Comparison of ENCODE assay signal across 8 mouse cellular contexts in genomic region chrX:101222796-101223162, GRCm38 (mm10). TPM values are rescaled to one million over a fixed set of nuclear protein-coding genes. Genes with fewer than 3 reads are reported as not detected.
DNase-seq lines count a peak whose midpoint lies in the region; ATAC-seq and TF ChIP-seq lines count a peak whose summit lies in the region.

No protein-coding gene starts in this region.

- H3K36me3 ChIP-seq in heart, embryonic 11.5 days (ENCODE audit: control insufficient read depth, insufficient read depth, low read length): no peaks in the 10 kb centered on the region
- H3K36me3 ChIP-seq in CH12.LX (replicated peaks in 1 of 2; ENCODE audit: control insufficient read depth in 1 of 2, insufficient read depth in 1 of 2, low read length in 1 of 2): peaks cover 0 to 5% of the 10 kb centered on the region in 2 experiments
- no peaks in the 10 kb centered on the region for H3K36me3 ChIP-seq in forebrain, embryonic 14.5 days (ENCODE audit: control insufficient read depth, insufficient read depth, low read length)
- H3K36me3 ChIP-seq in liver, embryonic 14.5 days (replicated peaks; ENCODE audit: control insufficient read depth, insufficient read depth, low read depth): no peaks in the 10 kb centered on the region

- H3K4me2 ChIP-seq in heart, embryonic 11.5 days: peak overlapping the region; percentile 62
- peak overlapping the region; percentile 50; the same call in 1 of the 2 replicates for H3K4me2 ChIP-seq in CH12.LX (ENCODE audit: insufficient read depth, low read depth, poor library complexity, severe bottlenecking)
- H3K4me2 ChIP-seq in forebrain, embryonic 14.5 days (ENCODE audit: low read length): peak overlapping the region; percentile 45
- peak overlapping the region; percentile 69 for H3K4me2 ChIP-seq in liver, embryonic 14.5 days (ENCODE audit: low read depth)

- peak overlapping the region; percentile 34; the same call in 1 of the 2 replicates for H3K9ac ChIP-seq in heart, embryonic 11.5 days (ENCODE audit: low read depth, low read length)
- peak overlapping the region; percentile 56; the same call in 1 of the 2 replicates for H3K9ac ChIP-seq in CH12.LX (ENCODE audit: insufficient read depth, low read depth)
- H3K9ac ChIP-seq in forebrain, embryonic 14.5 days (ENCODE audit: low read length): peak overlapping the region; percentile 35; the same call in 1 of the 2 replicates
- H3K9ac ChIP-seq in liver, embryonic 14.5 days (replicated peaks): no peak overlapping the region; the same call in 1 of the 2 replicates

- peaks cover 12% of the 10 kb centered on the region; the same call in 1 of the 2 replicates for H3K79me2 ChIP-seq in CH12.LX (replicated peaks; ENCODE audit: control insufficient read depth, extremely low read depth, insufficient read depth, poor library complexity, severe bottlenecking)

- H3K9me3 ChIP-seq in heart, embryonic 11.5 days (replicated peaks; ENCODE audit: control insufficient read depth, low read length): no peaks in the 10 kb centered on the region
- no peaks in the 10 kb centered on the region for H3K9me3 ChIP-seq in CH12.LX (replicated peaks; ENCODE audit: low read length)
- no peaks in the 10 kb centered on the region for H3K9me3 ChIP-seq in forebrain, embryonic 14.5 days (replicated peaks; ENCODE audit: control insufficient read depth, low read length)
- no peaks in the 10 kb centered on the region for H3K9me3 ChIP-seq in liver, embryonic 14.5 days (ENCODE audit: control insufficient read depth, low read length)

- no peak for TF ChIP-seq RAD21 in CH12.LX (IDR thresholded peaks at IDR 0.05; ENCODE audit: low read depth, low read length)

- no peak for TF ChIP-seq CTCF in CH12.LX (conservative IDR thresholded peaks at IDR 0.05 in 1 of 2, IDR thresholded peaks at IDR 0.05 in 1 of 2; ENCODE audit: low read depth in 2 of 2, low read length in 2 of 2)
- TF ChIP-seq CTCF in liver, embryonic 14.5 days (IDR thresholded peaks at IDR 0.05; ENCODE audit: low read depth): no peak

- H3K27ac ChIP-seq in heart, embryonic 11.5 days (ENCODE audit: low read depth, low read length): no peak overlapping the region
- no peak overlapping the region for H3K27ac ChIP-seq in CH12.LX (ENCODE audit: insufficient read depth, low read depth)
- H3K27ac ChIP-seq in forebrain, embryonic 14.5 days (ENCODE audit: low read depth, low read length): peak overlapping the region; percentile 52; the same call in 1 of the 2 replicates
- H3K27ac ChIP-seq in liver, embryonic 14.5 days: no peak overlapping the region

- no peaks in the 10 kb centered on the region for H3K4me1 ChIP-seq in heart, embryonic 11.5 days (ENCODE audit: control insufficient read depth, insufficient read depth, low read length)
- peaks cover 0 to 3% of the 10 kb centered on the region in 2 experiments; a peak in 2 of 4 replicates for H3K4me1 ChIP-seq in CH12.LX (ENCODE audit: control insufficient read depth in 1 of 2, insufficient read depth in 2 of 2)
- H3K4me1 ChIP-seq in forebrain, embryonic 14.5 days (ENCODE audit: control insufficient read depth, insufficient read depth, low read length): peaks cover 3% of the 10 kb centered on the region; the same call in 1 of the 2 replicates
- H3K4me1 ChIP-seq in liver, embryonic 14.5 days (replicated peaks; ENCODE audit: control insufficient read depth in 2 of 2, insufficient read depth in 2 of 2, low read length in 1 of 2): no peaks in the 10 kb centered on the region; a peak in 1 of 4 replicates

- ATAC-seq in heart, embryonic 11.5 days (replicated peaks; ENCODE audit: insufficient number of reproducible peaks, low FRiP score, low TSS enrichment): 0 out of 2 replicates have a peak, but pooled peaks have one; percentile 8
- ATAC-seq in forebrain, embryonic 14.5 days: no peak
- ATAC-seq in liver, embryonic 14.5 days (ENCODE audit: insufficient read depth): no peak

- dilution Hi-C loops in CH12.LX (cut with MboI; ENCODE audit: extremely low pct_ligation_motif_present, extremely low pct_unique_long_range_greater_than_20kb, low sequenced_read_pairs): no loop called here

- no peaks in the 10 kb centered on the region; the same call in 1 of the 2 replicates for H3K27me3 ChIP-seq in heart, embryonic 11.5 days (ENCODE audit: control insufficient read depth, insufficient read depth, low read length)
- no peaks in the 10 kb centered on the region for H3K27me3 ChIP-seq in CH12.LX (replicated peaks)
- H3K27me3 ChIP-seq in forebrain, embryonic 14.5 days (replicated peaks; ENCODE audit: control insufficient read depth, insufficient read depth, low read length): no peaks in the 10 kb centered on the region
- H3K27me3 ChIP-seq in liver, embryonic 14.5 days (ENCODE audit: control insufficient read depth, insufficient read depth, low read length): no peaks in the 10 kb centered on the region; the same call in 1 of the 2 replicates

- no peak for TF ChIP-seq POLR2A in CH12.LX (IDR thresholded peaks at IDR 0.05; ENCODE audit: low read depth, low read length)

- in situ Hi-C loops in CH12.LX (cut with MboI; ENCODE audit: low pct_ligation_motif_present, low pct_unique_long_range_greater_than_20kb, low sequenced_read_pairs): no loop called here

- DNase-seq in heart, adult 8-10 months (ENCODE audit: low spot score): no peak
- DNase-seq in CH12.LX (ENCODE audit: extremely low read depth): no peak
- no peak for DNase-seq in forebrain, embryonic 14.5 days (ENCODE audit: low spot score)
- DNase-seq in liver, embryonic 14.5 days (ENCODE audit: low read depth in 3 of 3, low spot score in 3 of 3): no peak
- DNase-seq in embryo, embryonic 11 days: no peak
- DNase-seq in cerebellum, postnatal 25 days: no peak
- DNase-seq in adrenal gland, postnatal 10 days: no peak

- 33% methylated on average over 7 of the region's 7 CpGs for WGBS in heart, embryonic 11.5 days (ENCODE audit: insufficient replicate concordance)
- WGBS in forebrain, embryonic 14.5 days: 38% methylated on average over 7 of the region's 7 CpGs
- WGBS in liver, embryonic 14.5 days (ENCODE audit: insufficient replicate concordance): 30% methylated on average over 7 of the region's 7 CpGs

- peak overlapping the region; percentile 58 for H3K4me3 ChIP-seq in heart, embryonic 11.5 days (ENCODE audit: low read depth, low read length)
- H3K4me3 ChIP-seq in CH12.LX (replicated peaks in 1 of 3; ENCODE audit: low read depth in 2 of 3, low read length in 2 of 3, poor library complexity in 1 of 3): peak overlapping the region; percentile 35 to 38 (median 38)
- H3K4me3 ChIP-seq in forebrain, embryonic 14.5 days (ENCODE audit: low read depth, low read length): peak overlapping the region; percentile 49
- H3K4me3 ChIP-seq in liver, embryonic 14.5 days (ENCODE audit: insufficient read depth in 1 of 2, low read depth in 2 of 2, low read length in 2 of 2): peak overlapping the region; percentile 61 to 63

- TF ChIP-seq EP300 in CH12.LX (IDR thresholded peaks at IDR 0.05; ENCODE audit: low read length): no peak
- no peak for TF ChIP-seq EP300 in liver, embryonic 14.5 days (IDR thresholded peaks at IDR 0.05; ENCODE audit: low read depth)

RNA-seq across cellular contexts. Expression of gene Snx12, which starts 0.4 kb away (rescaled TPM):
- 39.0 and 48.5 TPM in 2 replicates for polyA plus RNA-seq in heart, embryonic 11.5 days (2014; fragmentation: Nextera tagmentation; extraction: Ambion mirVana)
- 10 to 100 TPM; 35.3 to 41.2 (median 38.4) TPM for total RNA-seq in heart, adult 8-10 months (2022)
- 31.5 and 41.8 TPM in 2 replicates for total RNA-seq in CH12.LX (2012; rRNA removed)
- total RNA-seq in CH12.LX (2014; rRNA removed): 56.7 and 61.5 TPM in 2 replicates
- polyA plus RNA-seq in CH12.LX (2012; ENCODE audit: insufficient read length, low read depth): 52.1 and 64.6 TPM in 2 replicates
- 45.8 and 54.4 TPM in 2 replicates for polyA plus RNA-seq in forebrain, embryonic 14.5 days (2014; fragmentation: Nextera tagmentation; extraction: Ambion mirVana)
- 8.2 and 11.3 TPM in 2 replicates for polyA plus RNA-seq in liver, embryonic 14.5 days (2012; rRNA removed)
- polyA plus RNA-seq in liver, embryonic 14.5 days (2014; fragmentation: Nextera tagmentation; extraction: Ambion mirVana): 15.9 and 16.8 TPM in 2 replicates
- 10 to 100 TPM; 47.1 to 48.2 TPM for total RNA-seq in adrenal gland, postnatal 10 days (2021)

RNA-seq across cellular contexts. Expression of gene Foxo4, which starts 31.5 kb away (rescaled TPM):
- polyA plus RNA-seq in heart, embryonic 11.5 days (2014; fragmentation: Nextera tagmentation; extraction: Ambion mirVana): 2.8 and 2.9 TPM in 2 replicates
- 10 to 100 TPM; 59.7 to 68.9 (median 64.1) TPM for total RNA-seq in heart, adult 8-10 months (2022)
- 7.9 and 8.2 TPM in 2 replicates for total RNA-seq in CH12.LX (2012; rRNA removed)
- 7.4 and 9.0 TPM in 2 replicates for total RNA-seq in CH12.LX (2014; rRNA removed)
- 10.5 and 10.8 TPM in 2 replicates for polyA plus RNA-seq in CH12.LX (2012; ENCODE audit: insufficient read length, low read depth)
- polyA plus RNA-seq in forebrain, embryonic 14.5 days (2014; fragmentation: Nextera tagmentation; extraction: Ambion mirVana): 1.0 and 1.2 TPM in 2 replicates
- polyA plus RNA-seq in liver, embryonic 14.5 days (2012; rRNA removed): 10.3 and 11.8 TPM in 2 replicates
- 1.4 and 1.8 TPM in 2 replicates for polyA plus RNA-seq in liver, embryonic 14.5 days (2014; fragmentation: Nextera tagmentation; extraction: Ambion mirVana)
- total RNA-seq in adrenal gland, postnatal 10 days (2021): 10 to 100 TPM; 35.8 to 40.1 TPM

RNA-seq across cellular contexts. Expression of gene Gm614, which starts 41.0 kb away (rescaled TPM):
- polyA plus RNA-seq in heart, embryonic 11.5 days (2014; fragmentation: Nextera tagmentation; extraction: Ambion mirVana): not detected in 2 replicates
- total RNA-seq in heart, adult 8-10 months (2022): not detected
- total RNA-seq in CH12.LX (2012; rRNA removed) (0.25 and 0.64 TPM in 2 replicates), CH12.LX (2014; rRNA removed) (1.2 and 1.3 TPM in 2 replicates)
- polyA plus RNA-seq in CH12.LX (2012; ENCODE audit: insufficient read length, low read depth): 6.0 and 6.5 TPM in 2 replicates
- not detected in 2 replicates for polyA plus RNA-seq in forebrain, embryonic 14.5 days (2014; fragmentation: Nextera tagmentation; extraction: Ambion mirVana)
- 0.06 TPM in 1 of 2 replicates, not detected in the other for polyA plus RNA-seq in liver, embryonic 14.5 days (2012; rRNA removed)
- not detected in 2 replicates for polyA plus RNA-seq in liver, embryonic 14.5 days (2014; fragmentation: Nextera tagmentation; extraction: Ambion mirVana)
- total RNA-seq in adrenal gland, postnatal 10 days (2021): 1 to 10 TPM in 1 of 2 experiments, not detected in 1; 1.2 TPM

RNA-seq across cellular contexts. Expression of gene Il2rg, which starts 45.3 kb away (rescaled TPM):
- polyA plus RNA-seq in heart, embryonic 11.5 days (2014; fragmentation: Nextera tagmentation; extraction: Ambion mirVana): 12.2 and 14.4 TPM in 2 replicates
- 10 to 100 TPM in 2 of 4 experiments, 1 to 10 TPM in 2; 7.0 to 10.2 (median 9.4) TPM for total RNA-seq in heart, adult 8-10 months (2022)
- 64.1 and 82.6 TPM in 2 replicates for total RNA-seq in CH12.LX (2012; rRNA removed)
- total RNA-seq in CH12.LX (2014; rRNA removed): 80.3 and 88.0 TPM in 2 replicates
- polyA plus RNA-seq in CH12.LX (2012; ENCODE audit: insufficient read length, low read depth): 261 and 294 TPM in 2 replicates
- polyA plus RNA-seq in forebrain, embryonic 14.5 days (2014; fragmentation: Nextera tagmentation; extraction: Ambion mirVana): 6.2 and 6.5 TPM in 2 replicates
- polyA plus RNA-seq in liver, embryonic 14.5 days (2012; rRNA removed): 5.5 and 6.4 TPM in 2 replicates
- 7.8 and 8.3 TPM in 2 replicates for polyA plus RNA-seq in liver, embryonic 14.5 days (2014; fragmentation: Nextera tagmentation; extraction: Ambion mirVana)
- total RNA-seq in adrenal gland, postnatal 10 days (2021): 10 to 100 TPM; 17.6 to 23.3 TPM

RNA-seq across cellular contexts. Expression of gene Gm20489, which starts 46.0 kb away (rescaled TPM):
- polyA plus RNA-seq in heart, embryonic 11.5 days (2014; fragmentation: Nextera tagmentation; extraction: Ambion mirVana): not detected in 2 replicates
- not detected for total RNA-seq in heart, adult 8-10 months (2022)
- total RNA-seq in CH12.LX (2012; rRNA removed) (not detected in 2 replicates), CH12.LX (2014; rRNA removed) (not detected in 2 replicates)
- 0.30 TPM in 1 of 2 replicates, not detected in the other for polyA plus RNA-seq in CH12.LX (2012; ENCODE audit: insufficient read length, low read depth)
- not detected in 2 replicates for polyA plus RNA-seq in forebrain, embryonic 14.5 days (2014; fragmentation: Nextera tagmentation; extraction: Ambion mirVana)
- not detected in 2 replicates for polyA plus RNA-seq in liver, embryonic 14.5 days (2012; rRNA removed)
- not detected in 2 replicates for polyA plus RNA-seq in liver, embryonic 14.5 days (2014; fragmentation: Nextera tagmentation; extraction: Ambion mirVana)
- not detected for total RNA-seq in adrenal gland, postnatal 10 days (2021)
